Mouse (Mus musculus) spleen, embryonic (tissue): ENCODE results near the gene Rsrc1.

ENCODE experiments used
- CTCF ChIA-PET: fragments of 350-600 bp; sonication (Branson Sonifier 250); formaldehyde crosslinking; loops from one replicate; lab custom pipeline; 2022; lab: Charles Lee

Rsrc1 gene

DNA sequence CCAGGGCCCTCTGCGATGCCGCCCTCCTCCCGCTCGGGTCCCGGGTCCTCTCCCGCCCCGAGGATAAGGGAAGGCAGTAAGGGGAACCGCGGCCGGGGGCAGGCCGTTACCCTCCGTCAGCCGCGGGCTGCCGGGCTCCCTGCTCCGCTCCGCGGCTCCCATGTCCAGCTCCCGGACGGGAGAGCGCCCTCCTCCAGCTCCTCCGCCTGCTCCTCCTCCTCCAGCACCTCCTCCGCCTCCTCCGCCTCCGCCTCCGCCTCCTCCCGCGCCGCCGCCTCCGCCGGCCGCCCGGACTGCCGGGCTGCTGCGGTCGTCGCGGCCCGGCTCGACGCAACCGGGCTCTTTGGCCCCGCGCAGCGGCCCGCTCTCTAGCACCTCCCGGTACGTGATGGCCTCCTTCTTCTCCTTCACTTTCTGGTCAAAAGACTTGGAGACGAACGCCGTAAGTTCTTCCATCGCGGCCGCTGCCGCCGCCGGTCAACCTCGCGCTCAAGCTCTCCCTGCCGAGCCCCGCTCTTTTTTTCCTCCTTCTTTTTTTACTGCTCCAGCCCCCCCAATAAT is at the start of gene Rsrc1:
Gene Rsrc1 (plus strand): TSS at position 290 of the 561 bp plus-strand sequence.
- CTCF ChIA-PET = no interaction called here

- CTCF ChIA-PET = no interaction called here
These were observed 41.5 kb upstream of the Rsrc1 start for GRCm38 (mm10) chr3:66939675-66940074.

DNA sequence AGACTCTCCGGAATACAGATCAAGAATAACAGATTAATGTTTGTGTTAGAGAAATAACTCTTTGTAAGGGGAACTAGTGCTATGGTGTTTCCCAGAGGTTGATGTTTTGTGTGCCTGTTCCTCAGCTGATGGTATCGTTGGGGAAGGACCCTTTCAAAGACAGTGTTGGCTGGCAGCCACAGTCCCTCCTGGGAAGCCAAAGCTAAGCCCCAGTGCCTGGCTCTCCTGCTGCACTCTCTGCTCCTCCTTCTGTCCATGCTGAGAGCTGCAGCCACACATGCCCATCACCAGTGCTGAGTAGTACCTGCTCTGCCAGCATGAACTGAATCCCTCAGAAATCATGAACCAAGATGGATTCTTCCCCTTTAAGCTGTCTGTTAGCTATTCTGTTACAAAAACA is 26.1 kb upstream of the Rsrc1 start:
- CTCF ChIA-PET = no interaction called here

DNA sequence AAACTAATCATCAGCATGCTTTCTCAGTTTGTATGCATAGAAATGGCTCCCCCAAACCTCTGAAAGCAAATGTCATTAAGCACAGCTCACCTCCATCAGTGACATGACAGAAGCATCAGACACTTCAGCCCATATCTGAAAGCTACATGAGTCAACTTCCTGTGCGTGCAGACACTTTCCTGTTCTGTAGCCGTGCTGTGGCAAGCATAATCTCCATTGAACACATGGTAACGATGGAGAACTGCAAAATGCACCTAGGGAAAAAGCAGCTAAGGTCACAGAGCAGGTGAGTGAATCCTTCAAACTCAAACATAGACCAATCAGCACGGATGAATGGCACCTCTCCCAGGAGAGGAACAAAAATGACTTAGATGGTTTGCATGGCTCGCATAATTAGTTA is 21.2 kb upstream of the Rsrc1 start:
- CTCF ChIA-PET = interaction anchor here (0.6 kb wide), 1 partner anchor 192 kb away, joined by 13 read pairs; no protein-coding TSS in a partner anchor

DNA sequence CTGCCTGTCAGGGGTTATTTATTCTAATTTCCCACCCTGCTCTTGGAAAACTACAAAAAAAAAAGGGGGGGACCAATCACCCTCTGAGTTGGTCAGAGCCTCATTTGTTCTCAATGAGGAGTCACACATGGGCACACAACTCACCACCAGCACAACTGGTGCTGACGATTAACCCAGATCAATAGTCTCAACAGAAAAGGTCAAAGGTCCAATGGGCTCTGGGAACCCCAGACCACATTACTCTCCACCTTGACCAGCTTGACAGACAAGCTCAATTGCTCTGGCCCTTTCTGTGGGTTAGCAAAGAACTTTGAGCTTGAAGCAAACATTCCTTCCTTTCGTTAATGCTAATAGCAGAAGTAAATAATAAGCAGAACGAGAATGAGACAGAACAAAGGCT is 16.3 kb upstream of the Rsrc1 start:
- CTCF ChIA-PET = no interaction called here

DNA sequence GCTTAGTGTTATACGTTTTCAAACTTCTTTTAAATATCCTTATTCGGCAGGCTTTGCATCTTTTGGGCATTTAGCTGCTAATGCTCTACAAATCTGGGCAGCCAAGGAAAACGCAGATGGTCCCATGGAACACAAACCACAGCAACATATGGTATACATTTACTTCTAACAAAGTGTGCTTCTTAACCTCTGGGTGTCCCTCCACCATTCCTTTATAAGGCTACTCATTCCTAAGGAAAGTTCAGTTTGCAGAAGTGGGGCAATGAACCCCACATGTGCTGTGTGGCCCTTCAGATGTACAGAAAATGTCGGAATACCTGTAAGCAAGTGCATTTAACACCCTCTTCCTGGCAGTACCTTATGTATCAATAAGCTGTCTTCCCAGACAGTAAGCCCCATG is 13.7 kb upstream of the Rsrc1 start:
- CTCF ChIA-PET = no interaction called here

- CTCF ChIA-PET = no interaction called here
These were observed 10.9 kb upstream of the Rsrc1 start for GRCm38 (mm10) chr3:66970261-66970660.

GRCm38 (mm10) chr3:66970661-66971331 is 10.4 kb upstream of the Rsrc1 start:
- CTCF ChIA-PET = interaction anchor here (0.6 kb wide), 1 partner anchor 99 kb away, joined by 3 read pairs; no protein-coding TSS in a partner anchor

DNA sequence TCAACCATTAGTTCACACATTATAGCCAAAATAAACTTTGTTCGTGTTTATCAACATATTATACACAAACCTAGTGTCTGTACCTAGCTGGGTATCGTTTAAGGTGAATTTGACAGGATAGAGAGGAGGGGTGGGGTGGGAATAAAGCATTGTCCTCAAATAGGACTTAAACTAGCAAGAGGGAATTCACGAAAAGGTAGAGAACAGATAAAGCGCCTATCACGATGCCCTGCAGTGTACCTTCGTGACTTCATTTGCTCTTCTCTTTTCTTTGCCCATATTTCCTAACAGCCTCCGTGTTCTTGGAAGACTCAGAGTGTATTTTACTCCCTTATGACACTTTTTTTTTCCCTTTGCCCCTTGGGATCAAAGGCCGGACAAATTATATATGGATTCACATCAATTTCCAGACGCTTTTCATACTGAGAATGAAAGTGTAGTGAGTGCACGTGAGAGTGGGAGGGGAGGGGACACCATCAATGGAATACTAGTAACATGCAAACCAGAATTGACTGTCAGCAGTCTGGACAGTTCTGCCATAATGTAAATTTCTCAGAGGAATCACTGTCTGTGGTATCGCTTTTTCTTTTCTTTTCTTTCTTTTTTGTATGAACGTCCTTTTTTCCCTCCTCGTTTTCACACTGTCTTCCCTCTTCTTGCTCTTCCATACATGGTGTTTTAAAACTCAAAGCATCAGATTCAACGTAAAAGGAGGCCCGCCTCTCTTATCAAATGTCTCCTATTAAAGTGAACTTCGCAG is 8.8 kb upstream of the Rsrc1 start:
- CTCF ChIA-PET = no interaction called here

DNA sequence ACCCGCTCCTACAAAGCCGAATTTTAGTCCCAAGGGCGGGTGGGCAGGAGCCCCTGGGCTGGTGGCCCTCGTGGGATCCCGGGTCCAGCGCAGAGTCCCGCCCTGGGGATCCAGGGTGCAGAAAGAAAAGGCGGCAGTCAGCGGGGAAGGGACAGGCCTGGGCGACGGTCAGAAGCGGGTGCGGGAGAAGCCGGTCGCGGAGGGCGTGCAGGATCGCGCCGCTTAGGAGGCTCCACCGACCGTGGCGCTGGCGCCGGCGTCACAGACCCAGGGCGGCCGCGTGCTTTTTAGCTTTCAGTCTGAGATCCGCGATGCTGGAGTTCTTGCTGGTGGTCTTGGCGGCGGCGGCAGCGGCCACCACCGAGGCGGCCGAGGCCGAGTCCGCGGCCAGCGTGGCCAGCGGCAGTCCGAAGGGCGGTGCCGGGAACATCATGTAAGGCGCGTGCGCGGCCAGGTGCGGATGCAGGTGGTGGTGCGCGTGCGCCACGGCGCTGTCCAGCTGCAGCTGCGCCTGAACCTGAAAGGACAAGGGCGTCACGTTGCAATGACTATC is 7.7 kb upstream of the Rsrc1 start:
- CTCF ChIA-PET = no interaction called here

GRCm38 (mm10) chr3:66974501-66974900 is 6.7 kb upstream of the Rsrc1 start:
- CTCF ChIA-PET = interaction anchor here (0.6 kb wide), 1 partner anchor 22 kb away, joined by 3 read pairs; no protein-coding TSS in a partner anchor

- CTCF ChIA-PET = no interaction called here
These were observed 4.1 kb upstream of the Rsrc1 start for GRCm38 (mm10) chr3:66976889-66977615.

DNA sequence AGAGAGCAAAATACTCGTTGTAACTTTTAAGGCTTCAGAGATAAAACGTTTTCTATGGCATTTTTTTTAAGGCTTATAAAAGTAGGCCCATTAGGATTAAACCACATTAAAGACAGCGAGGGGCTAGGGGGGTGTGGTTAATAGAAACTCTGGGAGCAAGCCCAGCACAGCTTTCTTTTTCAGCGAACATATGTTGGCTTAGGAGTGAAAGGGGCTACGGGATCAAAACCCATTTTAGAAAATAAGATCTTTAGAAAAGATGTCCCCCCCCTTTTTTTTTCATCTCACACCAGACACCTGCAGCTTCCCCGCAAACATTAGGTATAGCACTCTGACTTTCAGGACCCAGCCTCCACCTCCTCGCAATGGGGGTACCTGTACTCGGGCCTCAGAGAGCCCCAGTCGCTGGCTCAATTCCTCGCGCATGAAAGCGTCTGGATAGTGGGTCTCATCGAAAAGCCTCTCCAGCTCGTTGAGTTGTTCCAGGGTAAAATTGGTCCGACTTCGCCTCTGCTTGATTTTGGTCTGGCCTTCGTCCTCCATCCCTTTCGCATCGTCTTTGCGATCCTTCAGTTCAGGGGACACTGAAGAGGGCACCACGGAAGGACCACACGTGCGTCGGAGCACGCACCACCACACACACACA is 3.3 kb upstream of the Rsrc1 start:
- CTCF ChIA-PET = no interaction called here

DNA sequence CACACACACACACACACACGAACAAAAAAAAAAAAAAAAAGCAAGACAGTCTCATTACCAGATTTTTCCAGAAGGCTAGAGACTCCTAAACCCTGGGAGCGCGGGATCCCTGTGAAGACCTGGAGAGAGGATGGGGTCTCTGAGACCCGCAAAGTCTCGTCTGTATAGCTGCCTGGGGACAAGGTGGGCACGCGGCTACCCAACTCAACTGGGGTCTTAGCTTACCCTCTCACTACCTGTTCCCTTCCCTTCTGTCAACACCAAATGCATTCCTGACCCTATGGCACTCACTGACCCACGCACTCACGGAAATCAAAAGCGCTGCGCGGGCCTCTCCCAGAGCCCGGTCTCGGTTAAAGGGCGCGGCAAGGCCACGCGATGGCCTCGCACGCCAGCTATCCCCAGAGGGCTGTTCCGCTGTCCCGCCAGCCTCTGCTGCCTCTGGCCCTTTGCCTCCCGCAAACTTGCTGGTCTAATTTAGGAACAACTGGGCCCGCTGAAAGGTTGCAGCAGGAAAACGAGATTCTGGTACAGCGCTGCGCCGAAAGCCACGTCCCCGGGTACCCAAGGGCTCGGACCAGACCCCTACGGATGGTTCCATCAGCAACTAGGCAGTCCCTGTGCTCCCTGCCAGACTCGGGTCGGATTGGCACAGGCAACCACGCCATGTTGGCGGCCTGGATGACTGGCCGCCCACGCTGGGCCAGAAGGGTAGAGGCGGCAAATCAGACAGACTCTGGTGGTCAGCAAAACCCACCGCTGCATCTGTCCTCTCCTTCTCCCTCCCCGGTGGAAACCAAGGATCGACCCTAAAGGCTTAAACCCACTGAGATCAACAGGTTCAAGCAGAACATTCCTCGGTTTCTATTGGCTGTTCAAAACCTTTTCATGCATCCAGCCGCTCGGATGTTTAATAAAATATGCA is 2.5 kb upstream of the Rsrc1 start:
- CTCF ChIA-PET = no interaction called here

DNA sequence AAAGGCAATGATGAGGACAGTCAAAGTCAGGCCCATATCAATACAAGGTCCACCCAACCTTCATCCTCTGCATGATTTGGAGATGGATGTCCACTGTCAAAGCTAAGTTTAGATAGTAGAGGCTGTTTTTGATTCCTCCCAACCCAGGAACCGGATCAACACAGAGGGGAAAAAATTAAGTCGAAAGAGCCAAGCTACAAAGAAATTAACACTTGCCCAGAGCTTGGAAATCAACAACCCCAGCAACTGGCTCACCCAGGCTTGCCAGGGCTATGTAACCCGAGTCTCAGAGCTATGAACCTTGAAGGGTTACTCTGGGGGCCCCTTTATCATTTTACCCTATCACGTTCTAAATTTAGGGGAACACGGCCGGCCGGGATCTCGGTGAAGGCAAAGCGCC is 1.7 kb upstream of the Rsrc1 start:
- CTCF ChIA-PET = no interaction called here

DNA sequence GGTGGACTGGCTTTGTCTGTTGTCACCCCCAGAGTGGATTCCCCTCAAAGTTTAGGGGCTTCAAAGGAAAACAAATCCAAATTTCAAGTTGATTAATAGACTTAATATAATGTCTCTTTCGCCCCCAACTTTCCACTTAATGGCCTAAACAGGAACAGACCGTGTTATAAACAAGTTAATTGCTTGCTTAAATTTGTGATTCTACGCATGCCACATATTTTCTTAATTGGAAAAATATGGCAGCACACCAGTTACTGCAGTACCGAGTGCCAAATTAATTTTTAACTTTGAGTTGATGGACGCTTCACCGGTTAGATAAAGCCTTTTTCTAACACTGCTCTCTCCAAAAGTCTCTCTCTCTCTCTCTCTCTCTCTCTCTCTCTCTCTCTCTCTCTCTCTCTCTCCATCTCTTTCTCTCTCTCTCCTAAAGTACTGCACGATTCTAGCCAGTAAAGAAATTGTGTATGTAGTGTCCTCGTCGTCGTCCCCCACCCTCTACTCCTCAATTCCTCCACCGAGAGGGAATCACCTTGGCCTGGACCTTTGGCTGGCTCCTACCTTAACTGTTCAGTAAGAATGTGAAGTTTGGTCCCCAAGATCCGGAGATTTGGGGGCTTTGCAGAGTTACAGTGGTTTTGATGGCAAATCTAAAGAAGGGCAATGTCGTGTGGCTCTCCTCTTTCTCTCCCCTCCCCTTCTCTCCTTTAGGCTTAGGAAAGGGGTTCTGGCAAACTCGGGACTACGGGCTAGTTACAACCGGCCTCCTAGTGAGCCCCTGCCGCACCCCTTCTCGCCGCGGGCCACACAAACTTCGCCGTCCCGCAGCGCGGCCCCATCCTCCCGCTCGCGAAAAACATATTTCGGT is 847 bp upstream of the Rsrc1 start:
- CTCF ChIA-PET = no interaction called here

- CTCF ChIA-PET = no interaction called here
These were observed 516 bp downstream of the Rsrc1 start, which contains the start of gene Shox2 for GRCm38 (mm10) chr3:66981706-66982105. Shox2 (minus strand) TSS chr3:66981771.

GRCm38 (mm10) chr3:66982181-66982911 is 1.2 kb downstream of the Rsrc1 start:
- CTCF ChIA-PET = no interaction called here
